Mouse (Mus musculus): ENCODE data around the gene Mest.

GRCm38 (mm10) chr6:30709115-30709514, 14.2 kb upstream of the Mest start:
- TF ChIP-seq CTCF (conservative IDR thresholded peaks at IDR 0.05; ENCODE audit: low read length) (no peak), POU5F1 (IDR thresholded peaks at IDR 0.05; ENCODE audit: borderline replicate concordance, low read length) (no peak)
